Comparison of ENCODE assay signal across 8 mouse cellular contexts in the genomic region with DNA sequence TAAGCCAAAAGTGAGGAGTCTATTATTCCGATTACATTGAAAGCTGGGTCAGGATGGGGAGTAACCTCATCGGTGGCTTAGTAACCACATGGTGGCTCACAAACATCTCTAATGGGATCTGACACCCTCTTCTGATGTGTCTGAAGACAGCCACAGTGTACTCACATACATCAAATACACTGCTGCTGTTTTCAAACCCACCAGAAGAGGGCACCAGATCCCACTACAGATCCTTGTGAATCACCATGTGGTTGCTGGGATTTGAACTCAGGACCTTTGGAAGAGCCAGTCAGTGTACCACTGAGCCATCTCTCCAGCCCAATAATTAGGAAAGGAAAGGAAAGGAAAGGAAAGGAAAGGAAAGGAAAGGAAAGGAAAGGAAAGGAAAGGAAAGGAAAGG. TPM values are rescaled to one million over a fixed set of nuclear protein-coding genes. Genes with fewer than 3 reads are reported as not detected.
DNase-seq lines count a peak whose midpoint lies in the region.

No protein-coding gene starts in this region.

- DNase-seq in cerebellum, postnatal 10 days: peak; percentile 37 to 44
- DNase-seq in cerebellum, adult 9-10 months: no peak
- peak; percentile 7 for DNase-seq in left cerebral cortex, postnatal 4 days
- DNase-seq in left cerebral cortex, postnatal 36 days (ENCODE audit: low spot score in 2 of 2): no peak
- peak; percentile 24 for DNase-seq in brain, adult 2 months (ENCODE audit: low read depth, low spot score)
- peak; percentile 15 for DNase-seq in retina, embryonic 14.5 days (ENCODE audit: low spot score)
- no peak for DNase-seq in ovary, postnatal 14 days (ENCODE audit: low spot score)
- DNase-seq in urinary bladder, postnatal 10 days (ENCODE audit: low spot score): no peak

- intact Hi-C loops in left cerebral cortex, postnatal 4 days (cut with DNase I): no loop called here
- intact Hi-C loops in left cerebral cortex, postnatal 36 days (cut with DNase I): no loop called here

RNA-seq across cellular contexts. Expression of a gene that starts 7.8 kb away (rescaled TPM):
- total RNA-seq in left cerebral cortex, postnatal 4 days (2021): 100 to 1,000 TPM; 265 to 275 TPM
- 100 to 1,000 TPM; 145 to 196 TPM for total RNA-seq in left cerebral cortex, postnatal 36 days (2021)

Comparison
In these comparisons a context has a peak if more than half of its experiments do, and no peak if none do; other contexts are left out.
1. DNase-seq: peak in cerebellum, postnatal 10 days (2 of 2), left cerebral cortex, postnatal 4 days (single experiment), brain, adult 2 months (single experiment) and retina, embryonic 14.5 days (single experiment); none in cerebellum, adult 9-10 months (single experiment), left cerebral cortex, postnatal 36 days (0 of 2), ovary, postnatal 14 days (single experiment) and urinary bladder, postnatal 10 days (single experiment).